Mouse (Mus musculus) regulatory T cell (primary cell): ENCODE data around the gene Jun.

ENCODE experiments used
- in situ Hi-C: fragments of 300-600 bp; cut with MboI, MseI; formaldehyde crosslinking; loops from one replicate; pipeline ENCODE4 v1.15.1; 2025; ENCODE audit warnings: high pct_unique_total_duplicates

Jun gene

DNA sequence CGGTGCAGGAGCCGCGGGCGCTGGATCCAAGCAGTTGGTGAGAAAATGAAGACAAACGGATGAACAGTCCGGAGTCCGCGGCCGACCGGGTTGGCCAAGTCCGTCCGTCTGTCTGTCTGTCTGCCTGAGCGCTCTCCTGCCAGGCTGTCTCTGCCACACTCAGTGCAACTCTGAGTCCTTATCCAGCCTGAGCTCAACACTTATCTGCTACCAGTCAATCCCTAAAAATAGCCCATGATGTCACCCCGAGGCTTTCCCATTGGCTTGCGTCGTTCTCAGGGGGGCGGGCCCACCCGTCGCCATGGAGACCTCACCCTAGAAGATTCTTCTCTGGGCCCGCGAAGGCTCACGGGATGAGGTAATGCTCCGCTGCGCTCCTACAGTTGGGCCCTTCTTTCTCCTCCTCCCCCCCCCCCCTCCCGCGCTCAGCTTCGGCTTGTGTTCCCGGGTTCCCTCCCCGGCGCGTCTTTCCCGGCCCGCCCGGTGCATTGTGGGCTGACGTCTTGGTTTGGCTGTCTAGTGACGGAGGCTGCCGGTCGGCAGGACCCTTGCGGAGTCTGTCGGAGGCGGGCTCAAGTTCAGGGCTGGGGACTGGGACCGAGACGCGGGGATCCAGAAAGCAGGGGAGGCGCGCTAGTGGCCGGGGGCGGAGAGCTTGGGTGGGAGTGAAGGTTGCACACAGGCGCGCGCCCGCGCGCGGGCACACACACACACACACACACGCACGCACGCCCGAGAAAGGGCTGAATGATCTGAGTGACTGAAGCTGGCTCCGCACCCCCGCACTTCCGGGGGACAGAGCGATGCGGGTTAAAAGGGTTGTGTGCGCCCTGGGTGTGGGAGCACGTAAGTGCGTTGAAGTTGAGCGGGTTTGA, at the start of gene Jun:
TSS of gene Jun (minus strand) at position 198 of the 875 bp plus-strand sequence.
- in situ Hi-C loops, result loop anchor here (5.0 kb wide), 4 partner anchors 50 to 500 kb away; no protein-coding TSS in a partner anchor

DNA sequence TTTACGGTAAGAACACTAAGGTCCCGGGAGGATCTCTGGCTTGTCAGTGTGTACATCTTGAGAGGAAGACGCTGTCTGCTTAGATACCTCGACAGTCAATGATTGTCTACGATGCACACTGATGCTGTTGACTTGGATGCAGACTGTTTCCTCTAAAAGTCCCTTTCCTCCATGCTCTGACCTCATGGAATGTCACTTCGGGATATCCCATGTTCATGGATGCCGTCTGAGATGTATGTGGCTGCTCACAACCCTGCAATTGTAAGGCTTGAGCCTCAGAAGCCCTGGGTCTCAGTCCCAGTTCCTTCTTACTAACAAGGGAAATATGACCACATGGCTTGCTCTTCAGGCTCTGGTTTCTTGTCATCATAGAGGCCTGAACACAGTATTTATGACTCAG, 49.7 kb upstream of the Jun start:
- in situ Hi-C loops, result loop anchor here (5.0 kb wide), 2 partner anchors 49 to 86 kb away; partner anchors contain the start of gene Jun

DNA sequence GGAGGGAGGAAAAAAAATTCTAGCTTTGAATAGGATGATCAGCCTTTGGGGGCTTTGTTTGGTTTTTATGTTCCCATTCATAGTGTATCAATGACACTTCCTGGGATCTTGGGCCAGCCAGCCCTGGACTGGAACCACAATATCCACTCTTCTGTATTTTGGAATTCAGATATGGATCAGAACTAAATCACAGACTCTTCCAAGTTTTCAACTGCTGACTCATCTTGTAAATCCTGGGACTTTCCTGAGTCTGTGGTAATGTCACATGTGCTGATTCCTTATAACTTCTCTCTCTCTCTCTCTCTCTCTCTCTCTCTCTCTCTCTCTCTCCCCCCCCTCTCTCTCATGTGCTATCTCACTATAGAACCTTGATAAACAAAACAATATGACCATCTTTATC, 48.7 kb upstream of the Jun start:
- in situ Hi-C loops, result loop anchor here (5.0 kb wide), 2 partner anchors 48 to 87 kb away; partner anchors contain the start of gene Jun

- in situ Hi-C loops, result no loop called here
Measured at GRCm38 (mm10) chr4:95099373-95099772, 47.4 kb upstream of the Jun start.

GRCm38 (mm10) chr4:95098722-95099097, 46.7 kb upstream of the Jun start:
- in situ Hi-C loops, result no loop called here

- in situ Hi-C loops, result no loop called here
Measured at GRCm38 (mm10) chr4:95097942-95098721, 46.1 kb upstream of the Jun start.

- in situ Hi-C loops, result no loop called here
Measured at GRCm38 (mm10) chr4:95096731-95097130, 44.7 kb upstream of the Jun start.

GRCm38 (mm10) chr4:95095911-95096310, 43.9 kb upstream of the Jun start:
- in situ Hi-C loops, result no loop called here

DNA sequence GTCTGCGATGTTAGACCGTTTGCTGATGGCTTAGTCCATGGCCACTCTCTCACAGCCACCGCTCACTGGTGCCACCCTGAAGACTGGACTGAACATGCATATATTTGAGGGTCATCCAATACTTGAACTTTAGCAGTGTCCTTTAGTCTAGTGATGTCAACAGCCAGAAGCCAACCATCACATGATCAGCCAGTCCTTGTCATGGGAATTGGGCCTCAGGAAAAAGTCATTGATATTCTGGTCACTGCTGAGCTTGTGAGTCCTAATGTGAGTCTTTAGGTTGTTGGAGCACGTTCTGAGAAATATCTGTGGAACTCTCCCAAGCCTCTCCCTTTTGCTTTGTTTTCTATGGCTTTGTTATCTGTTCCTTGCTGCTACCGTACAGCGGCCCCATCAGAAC, 43.3 kb upstream of the Jun start:
- in situ Hi-C loops, result no loop called here

- in situ Hi-C loops, result no loop called here
Measured at GRCm38 (mm10) chr4:95094700-95095113, 42.7 kb upstream of the Jun start.

GRCm38 (mm10) chr4:95093615-95094014, 41.6 kb upstream of the Jun start:
- in situ Hi-C loops, result no loop called here

DNA sequence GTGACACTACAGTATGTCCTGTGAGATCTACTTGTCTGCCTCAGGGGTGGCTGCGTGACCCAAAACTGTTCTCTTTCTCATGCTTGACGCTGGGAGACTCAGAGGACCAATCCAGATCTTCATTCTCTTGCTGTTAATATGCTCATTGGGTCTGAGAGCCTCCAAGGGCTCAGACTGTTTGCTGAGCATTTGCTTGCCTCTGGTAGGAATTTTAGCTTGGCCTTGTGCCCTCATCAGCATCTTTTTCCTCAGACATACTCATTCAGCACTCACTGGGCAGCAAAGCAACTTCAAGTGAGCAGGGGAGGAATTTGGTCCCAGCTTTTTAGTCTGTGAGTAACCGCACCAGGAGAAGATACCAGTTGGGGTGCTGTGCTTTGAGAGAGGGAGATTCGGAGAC, 40.5 kb upstream of the Jun start:
- in situ Hi-C loops, result no loop called here

DNA sequence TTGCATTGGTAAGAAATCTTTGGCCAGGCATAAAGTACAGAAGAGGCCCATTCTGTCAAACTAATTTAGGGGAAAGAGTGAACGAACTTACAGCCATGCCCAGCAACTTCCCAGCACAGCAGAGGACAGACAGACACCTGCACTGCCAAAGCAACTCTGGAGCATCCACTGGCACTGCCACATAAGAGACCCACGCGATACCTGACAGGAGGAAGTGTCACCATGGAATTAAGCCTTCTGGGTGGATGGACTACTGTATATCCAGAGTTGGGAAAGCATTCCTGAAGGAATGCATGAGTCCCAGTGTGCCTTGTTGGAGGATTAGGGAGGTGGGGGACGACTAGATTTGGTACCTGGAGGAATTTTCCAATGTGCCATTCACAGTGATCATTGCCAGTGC, 39.5 kb upstream of the Jun start:
- in situ Hi-C loops, result no loop called here

DNA sequence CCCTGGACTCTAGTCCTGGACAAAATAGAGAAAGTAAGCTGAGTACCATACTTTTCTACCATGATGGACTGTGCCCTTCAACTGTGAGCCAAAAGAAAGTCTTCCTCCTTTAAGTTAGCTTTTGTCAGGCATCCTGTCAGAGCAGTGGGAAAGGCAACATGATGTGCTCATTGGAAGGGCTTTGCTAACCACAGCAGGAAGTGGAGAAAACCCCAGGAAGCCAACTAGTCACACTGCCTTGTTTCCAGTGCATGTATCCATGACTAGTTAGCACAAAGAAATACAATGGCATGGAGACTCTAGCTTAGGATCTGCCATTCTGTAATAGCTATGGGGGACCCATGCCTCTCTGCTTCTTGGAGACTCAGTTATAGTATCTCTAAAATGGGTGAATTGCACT, 37.9 kb upstream of the Jun start:
- in situ Hi-C loops, result no loop called here

- in situ Hi-C loops, result no loop called here
Measured at GRCm38 (mm10) chr4:95089053-95089452, 37.0 kb upstream of the Jun start.

GRCm38 (mm10) chr4:95083957-95084356, 31.9 kb upstream of the Jun start:
- in situ Hi-C loops, result no loop called here

GRCm38 (mm10) chr4:95083191-95083729, 31.2 kb upstream of the Jun start:
- in situ Hi-C loops, result no loop called here

GRCm38 (mm10) chr4:95082481-95083088, 30.6 kb upstream of the Jun start:
- in situ Hi-C loops, result no loop called here

DNA sequence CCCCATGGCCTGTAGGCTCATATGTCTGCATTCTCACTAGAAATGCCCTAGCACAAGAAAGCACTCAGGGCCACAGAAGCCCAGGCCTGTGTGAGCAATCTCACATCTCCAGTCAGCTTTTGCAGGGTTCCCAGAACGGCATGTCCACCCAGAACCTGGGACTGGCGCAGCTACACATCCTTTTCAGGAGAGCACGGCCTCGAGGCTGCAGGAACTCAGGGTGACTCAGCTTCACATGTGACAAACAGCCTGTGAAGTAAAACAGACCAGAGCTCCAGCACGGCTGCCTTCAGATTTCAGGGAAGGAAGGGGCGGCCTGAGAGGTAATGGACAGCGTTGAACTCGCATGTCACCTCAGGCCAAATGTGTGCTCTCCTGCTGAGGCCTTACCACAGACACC, 29.6 kb upstream of the Jun start:
- in situ Hi-C loops, result no loop called here

DNA sequence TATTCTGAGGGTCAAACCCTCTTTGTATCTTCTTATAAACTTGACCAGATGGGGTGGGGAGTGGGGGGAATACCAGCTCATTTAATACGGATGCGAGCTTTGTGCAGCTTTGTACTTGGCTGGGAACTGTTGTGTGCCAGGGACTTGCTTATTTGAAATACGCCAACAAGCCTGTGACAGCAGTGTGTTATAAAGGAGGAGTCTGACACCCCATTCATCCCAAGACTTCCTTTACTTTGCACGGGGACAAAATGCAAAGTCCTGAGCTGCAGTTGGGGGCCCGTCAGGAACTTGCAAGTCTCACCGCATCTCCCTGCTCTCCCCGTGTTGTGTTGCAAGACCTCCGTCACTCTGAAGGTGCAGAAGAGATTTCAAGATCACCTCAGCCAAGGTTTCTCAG, 26.6 kb upstream of the Jun start:
- in situ Hi-C loops, result no loop called here

- in situ Hi-C loops, result no loop called here
Measured at GRCm38 (mm10) chr4:95076279-95076678, 24.3 kb upstream of the Jun start.

GRCm38 (mm10) chr4:95075591-95076002, 23.6 kb upstream of the Jun start:
- in situ Hi-C loops, result no loop called here
